Mouse (Mus musculus) thymus, postnatal 36 days (tissue): Measurements from ENCODE around the gene Stxbp2.

Experiments
- DNase-seq, 2 experiments: peaks; one replicate each; pipeline ENCODE4 v3.0.0; 2022; ENCODE audit warnings: mixed read lengths in 2 of 2

The Stxbp2 gene

DNA sequence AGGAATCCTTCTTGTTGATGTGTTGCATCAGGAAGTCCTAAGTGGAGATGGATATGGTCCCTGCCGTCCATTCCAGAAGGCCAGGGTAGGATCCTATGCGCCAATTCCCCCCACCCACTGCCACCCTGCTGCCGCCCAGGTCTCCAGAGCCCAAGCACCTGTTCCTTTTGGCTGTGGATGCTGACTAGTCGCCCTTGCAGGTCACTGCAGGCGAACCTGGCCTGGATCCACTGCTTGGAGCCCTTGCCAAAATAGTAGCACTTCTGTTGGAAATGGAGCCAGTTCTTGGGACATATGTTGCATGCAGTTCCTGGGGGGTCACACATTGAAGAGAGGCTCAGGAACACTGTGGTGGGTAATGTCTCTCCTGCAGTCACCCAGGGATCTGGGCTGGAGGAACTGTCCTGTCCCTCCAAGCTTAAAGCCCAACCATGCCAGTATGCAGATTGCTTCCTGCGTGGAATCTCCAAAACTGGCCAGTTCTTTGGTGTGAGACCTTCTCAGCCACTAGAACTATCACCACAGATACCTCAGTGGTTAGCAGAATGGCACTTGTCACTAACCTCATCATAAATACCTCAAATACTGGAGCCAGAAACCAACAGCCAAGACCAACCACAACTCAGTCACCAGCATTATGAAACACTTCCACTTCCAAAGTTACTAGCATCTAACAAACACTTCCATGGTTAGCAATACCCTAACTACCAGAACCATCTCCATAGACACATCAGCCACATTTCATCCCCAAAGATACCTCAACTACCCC is 52.8 kb downstream of the Stxbp2 start:
- DNase-seq, result no peak

DNA sequence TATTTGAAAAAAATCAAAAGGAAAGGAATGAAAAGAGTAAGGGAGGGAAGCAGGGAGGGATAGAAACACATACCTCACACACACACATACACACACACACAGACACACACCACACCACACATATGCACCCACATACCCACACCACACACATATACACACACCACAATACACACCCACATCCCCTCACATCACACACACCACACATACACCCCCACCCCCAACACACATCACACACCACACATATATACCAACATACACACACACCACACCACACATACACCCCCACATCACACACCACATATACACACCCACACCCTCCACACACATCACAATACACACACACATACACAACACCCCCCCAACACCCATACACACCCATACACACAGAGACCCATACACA is 53.8 kb downstream of the Stxbp2 start:
- no peak for DNase-seq

DNA sequence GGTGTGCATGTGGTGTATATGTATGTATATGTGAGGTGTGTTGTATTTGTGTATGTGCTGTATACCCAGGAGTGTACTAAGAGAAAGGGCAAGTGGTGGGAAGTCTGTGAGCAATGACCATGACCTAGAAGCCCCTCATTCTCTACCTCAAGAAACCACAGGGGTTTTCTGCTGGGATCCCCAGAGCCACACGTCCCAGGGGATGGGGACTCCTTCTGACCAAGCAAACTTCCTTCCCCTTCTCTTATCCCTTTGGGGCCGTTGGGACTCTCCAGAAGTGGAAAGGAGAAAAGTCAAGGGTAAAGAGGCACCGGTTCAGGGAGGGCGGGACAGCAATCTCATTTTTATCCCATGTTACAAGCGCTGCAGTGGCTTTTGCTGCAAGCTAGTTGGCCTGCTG is 54.7 kb downstream of the Stxbp2 start:
- DNase-seq, result no peak

DNA sequence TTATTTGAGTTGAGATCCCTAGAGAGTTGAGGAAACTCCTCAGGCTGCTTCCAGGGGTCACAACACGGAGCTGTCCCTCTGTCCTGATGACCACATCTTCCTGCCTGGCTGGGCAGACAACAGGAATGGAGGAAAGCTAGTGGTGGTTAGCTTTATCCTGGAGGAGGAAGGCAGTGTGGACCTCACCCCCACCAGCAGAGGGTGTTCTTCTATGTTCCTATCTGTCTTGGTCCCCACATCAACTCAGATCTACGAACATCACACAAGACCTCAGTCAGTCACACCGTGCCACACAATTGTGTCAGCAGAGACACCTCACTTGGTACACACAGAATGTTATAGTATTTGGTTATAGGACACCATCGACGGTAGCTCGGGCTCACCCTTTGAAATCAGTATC is 56.8 kb downstream of the Stxbp2 start:
- no peak for DNase-seq

DNA sequence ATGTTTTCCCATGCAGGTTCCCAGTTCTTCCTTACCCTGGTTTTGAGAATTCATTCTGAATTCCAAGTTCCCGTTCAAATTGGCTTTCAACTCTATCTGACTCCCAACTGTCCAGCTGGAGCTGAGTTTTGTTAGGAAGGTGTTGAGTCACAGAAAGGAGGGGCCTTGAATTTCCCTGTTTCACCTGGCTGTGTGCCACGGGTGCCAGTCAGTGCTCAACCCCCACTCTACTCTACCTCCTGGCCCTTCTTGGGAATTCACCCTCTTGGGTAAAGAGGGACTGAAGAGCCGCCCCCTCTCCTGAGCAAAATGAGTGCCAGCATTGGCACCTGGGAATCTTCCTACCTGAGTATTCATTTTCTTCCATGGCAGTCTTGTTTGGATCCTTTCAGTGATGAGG is 60.0 kb downstream of the Stxbp2 start:
- DNase-seq, result no peak
